Mouse (Mus musculus) cortical plate, adult 2 months (tissue): ENCODE results near the gene Adam33.

ENCODE experiments used
- CTCF ChIP-seq: fragments of 200-500 bp; IDR thresholded peaks from 2 replicates; pipeline ENCODE4 v1.5.1; 2011; ENCODE audit warnings: mild to moderate bottlenecking, control low read depth, low read length; ENCODE audit not compliant: insufficient read depth; ENCODE audit errors: extremely low read depth
- POLR2A ChIP-seq: fragments of 200-500 bp; IDR thresholded peaks from 2 replicates; pipeline ENCODE4 v1.6.1; 2011; ENCODE audit warnings: mild to moderate bottlenecking, low read length, control low read depth; ENCODE audit not compliant: insufficient read depth; ENCODE audit errors: extremely low read depth

GRCm38 (mm10) chr2:131052043-131052442, 11.6 kb downstream of the Adam33 start:
- TF ChIP-seq CTCF (no peak), POLR2A (no peak)
